Mouse (Mus musculus): ENCODE results near the gene Zfp946. TPM values are rescaled to one million over a fixed set of nuclear protein-coding genes. Genes with fewer than 3 reads are reported as not detected.

Gene Zfp946
- polyA plus RNA-seq (2015; fragmentation: Nextera tagmentation; extraction: Ambion mirVana): 11.2 and 11.4 TPM in 2 replicates

- H3K36me3 ChIP-seq (ENCODE audit: control insufficient read depth, insufficient read depth): no peaks in the 10 kb centered on the region
- H3K4me3 ChIP-seq (ENCODE audit: low read depth, low read length): peak within 1 kb of the TSS; percentile 69
- no peaks in the 10 kb centered on the region for H3K27me3 ChIP-seq (replicated peaks; ENCODE audit: control insufficient read depth, insufficient read depth, low read length)
- ATAC-seq: peak; percentile 94
- no peaks in the 10 kb centered on the region for H3K9me3 ChIP-seq (ENCODE audit: control insufficient read depth)
- H3K4me1 ChIP-seq (replicated peaks; ENCODE audit: control insufficient read depth, insufficient read depth, low read length): no peaks in the 10 kb centered on the region
- H3K4me2 ChIP-seq (replicated peaks; ENCODE audit: low read depth): peak within 1 kb of the TSS; percentile 72
- peak within 1 kb of the TSS; percentile 80 for H3K27ac ChIP-seq (ENCODE audit: low read depth, low read length)
- 1% methylated on average over 29 of the region's 29 CpGs for WGBS
- no peak for TF ChIP-seq CTCF (IDR thresholded peaks at IDR 0.05; ENCODE audit: low read depth)
- H3K9ac ChIP-seq (ENCODE audit: low read depth, low read length): peak within 1 kb of the TSS; percentile 73
Observed at GRCm38 (mm10) chr17:22423952-22424617, at the start of gene Zfp946. Gene Zfp946 (plus strand): TSS chr17:22424222.

GRCm38 (mm10) chr17:22410756-22411155 is 13.3 kb upstream of the Zfp946 start:
- no peaks in the 10 kb centered on the region for H3K36me3 ChIP-seq (ENCODE audit: control insufficient read depth, insufficient read depth)
- no peak overlapping the region for H3K4me3 ChIP-seq (ENCODE audit: low read depth, low read length)
- H3K4me2 ChIP-seq (replicated peaks; ENCODE audit: low read depth): no peak overlapping the region
- no peaks in the 10 kb centered on the region for H3K9me3 ChIP-seq (ENCODE audit: control insufficient read depth)
- H3K27me3 ChIP-seq (replicated peaks; ENCODE audit: control insufficient read depth, insufficient read depth, low read length): no peaks in the 10 kb centered on the region
- no peak overlapping the region for H3K9ac ChIP-seq (ENCODE audit: low read depth, low read length)
- no peak for ATAC-seq
- 77% methylated on average over 2 of the region's 2 CpGs for WGBS
- no peaks in the 10 kb centered on the region for H3K4me1 ChIP-seq (replicated peaks; ENCODE audit: control insufficient read depth, insufficient read depth, low read length)
- no peak overlapping the region for H3K27ac ChIP-seq (ENCODE audit: low read depth, low read length)
- TF ChIP-seq CTCF (IDR thresholded peaks at IDR 0.05; ENCODE audit: low read depth): peak; percentile 73

DNA sequence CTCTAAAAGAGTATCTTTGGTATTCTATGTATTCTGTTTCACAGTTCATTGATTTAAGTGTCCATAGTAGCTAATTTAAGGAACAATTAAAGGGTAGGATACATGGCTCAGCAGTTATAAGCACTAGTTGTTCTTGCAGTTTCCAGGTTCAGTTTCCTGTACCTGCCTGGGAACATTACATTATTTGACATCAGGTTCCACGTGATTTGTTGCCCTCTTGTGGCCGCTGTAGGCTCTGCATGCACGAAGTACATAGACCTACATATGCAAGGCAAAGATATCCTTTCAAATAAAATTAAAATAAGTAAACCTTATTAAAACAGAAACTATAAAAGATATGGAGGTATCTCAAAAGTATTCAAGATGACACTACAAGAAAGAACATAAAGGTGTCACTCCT is 6.5 kb upstream of the Zfp946 start:
- peak; percentile 85 for TF ChIP-seq CTCF (IDR thresholded peaks at IDR 0.05; ENCODE audit: low read depth)
- no peaks in the 10 kb centered on the region for H3K27me3 ChIP-seq (replicated peaks; ENCODE audit: control insufficient read depth, insufficient read depth, low read length)
- under 1% methylated on average over 3 of the region's 3 CpGs for WGBS
- H3K4me1 ChIP-seq (replicated peaks; ENCODE audit: control insufficient read depth, insufficient read depth, low read length): no peaks in the 10 kb centered on the region
- H3K9me3 ChIP-seq (ENCODE audit: control insufficient read depth): no peaks in the 10 kb centered on the region
- peak; percentile 63; the same call in 1 of the 2 replicates for ATAC-seq
- no peak overlapping the region for H3K4me3 ChIP-seq (ENCODE audit: low read depth, low read length)
- no peak overlapping the region for H3K4me2 ChIP-seq (replicated peaks; ENCODE audit: low read depth)
- no peaks in the 10 kb centered on the region for H3K36me3 ChIP-seq (ENCODE audit: control insufficient read depth, insufficient read depth)
- H3K27ac ChIP-seq (ENCODE audit: low read depth, low read length): no peak overlapping the region
- H3K9ac ChIP-seq (ENCODE audit: low read depth, low read length): no peak overlapping the region

GRCm38 (mm10) chr17:22424636-22425354 is 773 bp downstream of the Zfp946 start:
- ATAC-seq: peak; percentile 63
- peak overlapping the region; percentile 73 for H3K9ac ChIP-seq (ENCODE audit: low read depth, low read length)
- no peak for TF ChIP-seq CTCF (IDR thresholded peaks at IDR 0.05; ENCODE audit: low read depth)
- H3K36me3 ChIP-seq (ENCODE audit: control insufficient read depth, insufficient read depth): 0 out of 2 replicates have a peak, but pooled peaks cover under 1% of the 10 kb centered on the region
- 2% methylated on average over 12 of the region's 12 CpGs for WGBS
- H3K4me1 ChIP-seq (replicated peaks; ENCODE audit: control insufficient read depth, insufficient read depth, low read length): no peaks in the 10 kb centered on the region
- H3K27ac ChIP-seq (ENCODE audit: low read depth, low read length): peak overlapping the region; percentile 80
- peak overlapping the region; percentile 69 for H3K4me3 ChIP-seq (ENCODE audit: low read depth, low read length)
- no peaks in the 10 kb centered on the region for H3K27me3 ChIP-seq (replicated peaks; ENCODE audit: control insufficient read depth, insufficient read depth, low read length)
- peak overlapping the region; percentile 72 for H3K4me2 ChIP-seq (replicated peaks; ENCODE audit: low read depth)
- no peaks in the 10 kb centered on the region for H3K9me3 ChIP-seq (ENCODE audit: control insufficient read depth)

GRCm38 (mm10) chr17:22447684-22448083 is 23.7 kb downstream of the Zfp946 start:
- Histone ChIP-seq H3K4me3 (ENCODE audit: low read depth, low read length) (no peak overlapping the region), H3K27ac (ENCODE audit: low read depth, low read length) (no peak overlapping the region), H3K4me2 (replicated peaks; ENCODE audit: low read depth) (no peak overlapping the region), H3K9me3 (ENCODE audit: control insufficient read depth) (0 out of 2 replicates have a peak, but pooled peaks cover 6% of the 10 kb centered on the region), H3K36me3 (ENCODE audit: control insufficient read depth, insufficient read depth) (peaks cover 14% of the 10 kb centered on the region), H3K4me1 (replicated peaks; ENCODE audit: control insufficient read depth, insufficient read depth, low read length) (no peaks in the 10 kb centered on the region), H3K27me3 (replicated peaks; ENCODE audit: control insufficient read depth, insufficient read depth, low read length) (no peaks in the 10 kb centered on the region), H3K9ac (ENCODE audit: low read depth, low read length) (no peak overlapping the region)
- TF ChIP-seq CTCF (IDR thresholded peaks at IDR 0.05; ENCODE audit: low read depth): no peak
- no peak for ATAC-seq
- WGBS: 92% methylated on average over 3 of the region's 3 CpGs

- 77% methylated on average over 4 of the region's 4 CpGs for WGBS
- H3K27ac ChIP-seq (ENCODE audit: low read depth, low read length): no peak overlapping the region
- no peaks in the 10 kb centered on the region for H3K27me3 ChIP-seq (replicated peaks; ENCODE audit: control insufficient read depth, insufficient read depth, low read length)
- H3K36me3 ChIP-seq (ENCODE audit: control insufficient read depth, insufficient read depth): no peaks in the 10 kb centered on the region
- ATAC-seq: no peak
- no peaks in the 10 kb centered on the region for H3K9me3 ChIP-seq (ENCODE audit: control insufficient read depth)
- no peak for TF ChIP-seq CTCF (IDR thresholded peaks at IDR 0.05; ENCODE audit: low read depth)
- no peak overlapping the region for H3K4me2 ChIP-seq (replicated peaks; ENCODE audit: low read depth)
- H3K9ac ChIP-seq (ENCODE audit: low read depth, low read length): no peak overlapping the region
- H3K4me1 ChIP-seq (replicated peaks; ENCODE audit: control insufficient read depth, insufficient read depth, low read length): no peaks in the 10 kb centered on the region
- H3K4me3 ChIP-seq (ENCODE audit: low read depth, low read length): no peak overlapping the region
Observed at GRCm38 (mm10) chr17:22497120-22497519, 73.1 kb downstream of the Zfp946 start.

Other genes with a start within 250 kb of the Zfp946 start
- gene Zfp994, start 198.6 kb upstream of the Zfp946 start, polyA plus RNA-seq (2015; fragmentation: Nextera tagmentation; extraction: Ambion mirVana): 3.6 TPM in 2 replicates
- 11.3 and 12.4 TPM in 2 replicates for gene CT030661.1, start 109.4 kb upstream of the Zfp946 start, polyA plus RNA-seq (2015; fragmentation: Nextera tagmentation; extraction: Ambion mirVana)
- 9.6 TPM in 2 replicates for gene Zfp944, start 62.8 kb upstream of the Zfp946 start, polyA plus RNA-seq (2015; fragmentation: Nextera tagmentation; extraction: Ambion mirVana)
- gene Zfp758, start 62.8 kb upstream of the Zfp946 start, polyA plus RNA-seq (2015; fragmentation: Nextera tagmentation; extraction: Ambion mirVana): 5.7 and 7.6 TPM in 2 replicates
- not detected in 2 replicates for gene Vmn2r111, start 149.3 kb downstream of the Zfp946 start, polyA plus RNA-seq (2015; fragmentation: Nextera tagmentation; extraction: Ambion mirVana)
- gene Vmn2r112, start 176.7 kb downstream of the Zfp946 start, polyA plus RNA-seq (2015; fragmentation: Nextera tagmentation; extraction: Ambion mirVana): not detected in 2 replicates

Measured in intestine, postnatal 0 days (tissue).